Mouse (Mus musculus) cerebral cortex, adult 2 months (tissue): ENCODE measurements around the gene Tom1l2.

Source experiments
- WGBS: fragments of 180-500 bp; shearing (Covaris S2); methylation state at CpG from one replicate; pipeline ENCODE4 v1.1.7; 2018; 5-methylcytosine and 5-hydroxymethylcytosine counted together

Gene Tom1l2

DNA sequence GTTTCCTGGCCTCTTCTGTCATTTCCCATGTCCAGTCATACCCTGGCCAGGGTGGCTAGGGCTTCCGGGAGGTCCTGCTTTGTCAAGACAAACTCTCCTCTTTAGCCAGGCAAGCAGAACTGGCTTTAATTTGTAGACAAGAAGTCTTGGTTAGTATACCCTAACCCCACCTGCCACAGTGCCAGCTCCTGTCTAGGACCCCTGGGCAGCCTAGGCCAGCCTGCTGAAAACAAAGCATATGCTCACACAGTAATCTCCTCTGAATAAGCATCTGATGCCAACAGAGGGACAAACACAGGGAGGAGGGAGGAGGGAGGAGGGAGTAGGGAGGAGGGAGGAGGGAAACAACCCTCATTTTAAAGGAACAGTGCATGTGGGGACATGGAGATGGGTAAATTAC, 88.1 kb downstream of the Tom1l2 start:
- 66% methylated on average over 1 of the region's 1 CpGs for WGBS

- 72% methylated on average over 4 of the region's 4 CpGs for WGBS
Observed at GRCm38 (mm10) chr11:60262396-60262795, 90.3 kb downstream of the Tom1l2 start.

DNA sequence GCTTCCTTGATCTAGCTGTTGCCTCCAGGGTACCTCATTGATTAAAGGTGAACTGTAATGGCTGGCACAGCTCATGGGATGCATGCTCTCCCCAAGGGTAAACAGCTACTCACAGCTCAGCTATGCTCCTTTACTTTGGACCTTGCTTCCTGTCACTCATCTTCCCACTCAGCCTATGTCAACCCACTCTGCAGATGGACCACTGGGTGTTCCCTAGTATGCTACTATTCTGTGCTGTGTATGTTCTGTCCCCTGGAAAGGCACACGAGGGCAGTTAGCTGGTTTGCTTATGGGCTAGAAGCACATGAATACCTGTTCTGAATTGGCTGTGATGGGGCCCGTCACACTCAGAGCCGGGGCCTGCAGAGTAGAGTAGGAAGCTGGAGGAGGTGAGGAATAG, 92.0 kb downstream of the Tom1l2 start:
- WGBS: 60% methylated on average over 3 of the region's 3 CpGs

GRCm38 (mm10) chr11:60257696-60258095, 95.0 kb downstream of the Tom1l2 start:
- WGBS: 69% methylated on average over 2 of the region's 2 CpGs

DNA sequence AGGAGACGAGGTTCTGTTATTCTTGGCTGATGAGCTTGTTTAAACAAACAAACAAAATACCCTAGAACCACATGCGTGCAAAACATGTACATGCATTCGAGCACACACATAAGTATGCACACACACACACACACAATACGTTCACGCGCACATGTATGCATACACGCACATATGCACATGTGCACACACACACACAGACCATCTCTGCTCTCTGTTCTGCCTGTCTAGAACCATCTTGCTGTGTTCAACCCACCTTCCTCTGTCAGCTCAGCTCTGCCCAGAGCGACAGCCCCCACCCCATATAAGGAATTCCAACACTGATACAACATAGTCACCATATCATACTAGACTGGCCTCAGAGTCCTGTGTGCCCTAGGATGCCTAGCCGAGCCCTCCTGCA, 96.0 kb downstream of the Tom1l2 start:
- 58% methylated on average over 9 of the region's 9 CpGs for WGBS

DNA sequence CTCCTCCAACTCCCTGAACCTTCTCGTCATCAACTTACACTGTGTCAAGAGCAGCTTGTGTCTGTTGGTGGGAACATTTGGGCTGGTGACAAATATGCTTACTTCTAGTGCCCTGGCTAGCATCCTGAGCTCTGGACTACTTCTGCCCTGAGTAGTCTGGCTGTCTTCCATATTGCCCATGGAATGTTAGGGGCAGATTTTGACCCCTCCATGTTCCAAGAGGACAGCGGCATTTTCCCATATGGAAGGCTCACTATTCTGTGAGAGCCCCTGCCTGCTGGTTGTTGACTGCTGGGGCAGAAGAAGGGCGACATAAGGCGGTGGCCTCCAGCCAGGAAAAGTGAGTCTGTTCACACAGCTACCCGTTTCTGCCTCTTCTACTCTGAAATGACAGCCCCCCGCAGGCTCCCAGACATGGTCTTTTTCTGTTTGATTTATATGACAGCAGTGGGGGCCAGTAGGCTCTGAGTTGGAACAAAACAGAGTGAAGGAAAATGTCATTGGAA, 96.5 kb downstream of the Tom1l2 start:
- 14% methylated on average over 6 of the region's 6 CpGs for WGBS

DNA sequence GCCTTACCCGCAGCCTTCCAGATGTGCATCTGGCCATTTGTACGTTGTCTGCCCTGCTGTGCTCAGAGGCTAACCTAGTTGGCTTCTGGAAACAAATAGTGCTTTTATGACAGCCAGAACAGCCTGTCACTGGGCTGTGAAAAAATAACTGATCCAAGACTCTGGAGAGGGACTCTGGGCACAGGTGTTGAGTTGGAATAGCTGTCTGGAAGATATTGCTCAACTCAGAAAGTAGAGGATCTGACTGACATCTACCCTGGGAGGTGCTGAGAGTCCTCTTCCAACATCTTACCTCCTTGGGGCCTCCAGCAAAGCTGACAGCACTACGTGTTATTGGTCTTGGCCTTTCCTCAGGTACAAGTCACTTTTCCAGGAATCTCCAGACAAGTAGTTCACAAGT, 97.1 kb downstream of the Tom1l2 start:
- 73% methylated on average over 3 of the region's 3 CpGs for WGBS

DNA sequence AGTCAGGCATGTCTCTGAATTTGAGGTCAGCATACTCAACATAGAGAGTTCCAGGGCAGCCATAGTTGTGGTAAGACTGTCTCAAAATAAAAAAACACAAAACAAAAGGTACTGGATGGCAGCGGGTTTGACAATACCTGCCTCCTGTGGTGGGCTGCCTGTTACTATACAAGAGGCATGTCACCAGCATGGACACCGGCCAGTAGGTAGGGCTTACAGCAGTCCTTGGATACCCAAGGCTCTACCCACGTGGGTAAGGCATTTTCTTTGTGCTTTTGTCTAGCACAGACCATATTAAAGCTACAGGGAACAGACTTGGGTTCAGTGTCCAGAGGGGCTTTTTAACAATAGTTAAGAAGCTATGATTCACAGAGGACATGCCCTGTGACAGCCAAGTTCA, 97.5 kb downstream of the Tom1l2 start:
- 67% methylated on average over 3 of the region's 3 CpGs for WGBS

GRCm38 (mm10) chr11:60254308-60254707, 98.4 kb downstream of the Tom1l2 start:
- WGBS: 75% methylated on average over 5 of the region's 5 CpGs

GRCm38 (mm10) chr11:60253546-60253945, 99.2 kb downstream of the Tom1l2 start:
- 92% methylated on average over 2 of the region's 2 CpGs for WGBS

- 70% methylated on average over 6 of the region's 6 CpGs for WGBS
Observed at GRCm38 (mm10) chr11:60250971-60251643, 101.6 kb downstream of the Tom1l2 start.

GRCm38 (mm10) chr11:60249885-60250284, 102.8 kb downstream of the Tom1l2 start:
- WGBS: 85% methylated on average over 2 of the region's 2 CpGs

DNA sequence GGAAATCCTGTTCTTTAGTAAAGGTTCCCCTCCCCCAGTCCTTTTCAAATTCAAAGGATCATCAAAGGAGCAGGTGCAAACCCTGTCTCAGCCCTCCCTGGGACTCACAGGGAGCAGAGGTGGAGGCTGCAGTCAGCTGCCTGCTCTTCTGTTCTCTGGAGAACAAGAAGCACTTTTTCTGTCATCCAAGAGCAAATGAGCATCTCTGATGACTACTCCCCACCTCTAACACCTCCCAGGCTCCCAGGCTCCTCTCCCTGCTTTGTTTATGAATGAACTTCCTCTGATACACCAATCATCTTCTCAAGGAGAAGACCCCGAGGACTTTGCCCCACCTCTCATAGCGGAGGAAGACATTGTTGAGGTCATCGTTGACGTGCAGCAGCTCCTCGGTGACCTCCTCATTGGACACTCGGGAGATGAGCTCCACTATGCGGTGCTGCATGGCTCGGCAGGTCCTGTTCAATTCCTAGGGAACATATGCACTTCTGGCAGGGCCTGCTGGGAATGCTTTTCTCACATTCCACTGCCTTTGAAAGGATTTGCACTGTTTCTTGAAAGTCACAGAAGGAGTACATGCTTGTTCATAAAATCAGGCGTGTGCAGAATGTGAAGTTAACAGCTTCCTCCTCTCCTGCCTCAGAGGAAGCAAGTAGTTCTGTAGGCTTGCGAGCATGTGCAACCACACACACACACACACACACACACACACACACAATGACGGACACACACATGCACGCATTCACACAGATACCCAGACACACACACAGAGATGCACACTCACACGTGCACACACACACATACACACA, 103.9 kb downstream of the Tom1l2 start:
- WGBS: 34% methylated on average over 13 of the region's 13 CpGs

DNA sequence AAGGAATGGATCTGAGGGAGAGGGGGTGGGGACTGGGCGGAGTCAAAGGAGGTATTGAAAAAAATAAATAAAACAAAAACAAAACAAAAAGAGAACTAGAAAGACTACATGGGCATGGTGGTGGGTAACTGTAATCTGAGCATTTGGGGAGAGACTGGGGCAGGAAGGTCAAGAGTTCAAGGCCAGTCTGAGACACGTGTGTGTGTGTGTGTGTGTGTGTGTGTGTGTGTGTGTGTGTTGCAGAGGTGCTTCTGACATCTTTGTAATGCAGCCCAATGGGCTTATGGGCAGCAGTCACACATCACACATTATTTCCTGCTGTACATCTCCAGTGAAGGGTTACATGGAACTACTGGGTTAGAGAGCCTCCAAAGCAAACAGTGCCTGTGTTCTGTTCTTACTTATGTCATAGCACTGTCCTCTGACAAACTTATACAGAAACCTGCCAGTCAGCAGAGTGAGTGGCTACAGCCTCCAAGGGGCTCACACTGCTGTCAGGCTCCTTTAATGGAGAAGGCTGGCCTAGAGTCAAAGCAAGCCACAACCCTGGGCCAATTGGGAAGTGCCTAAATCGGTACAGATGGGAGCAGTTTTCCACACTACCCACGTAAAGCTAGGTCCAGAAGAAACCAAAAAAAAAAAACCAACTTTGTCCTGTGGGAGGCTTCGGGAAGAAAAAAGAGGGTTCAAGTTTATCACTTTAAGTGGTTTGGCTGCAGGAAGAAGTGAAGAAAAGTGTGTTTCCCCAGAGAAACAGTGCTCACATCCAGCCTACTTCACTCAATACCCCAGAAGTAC, 104.8 kb downstream of the Tom1l2 start:
- WGBS: 38% methylated on average over 5 of the region's 5 CpGs

DNA sequence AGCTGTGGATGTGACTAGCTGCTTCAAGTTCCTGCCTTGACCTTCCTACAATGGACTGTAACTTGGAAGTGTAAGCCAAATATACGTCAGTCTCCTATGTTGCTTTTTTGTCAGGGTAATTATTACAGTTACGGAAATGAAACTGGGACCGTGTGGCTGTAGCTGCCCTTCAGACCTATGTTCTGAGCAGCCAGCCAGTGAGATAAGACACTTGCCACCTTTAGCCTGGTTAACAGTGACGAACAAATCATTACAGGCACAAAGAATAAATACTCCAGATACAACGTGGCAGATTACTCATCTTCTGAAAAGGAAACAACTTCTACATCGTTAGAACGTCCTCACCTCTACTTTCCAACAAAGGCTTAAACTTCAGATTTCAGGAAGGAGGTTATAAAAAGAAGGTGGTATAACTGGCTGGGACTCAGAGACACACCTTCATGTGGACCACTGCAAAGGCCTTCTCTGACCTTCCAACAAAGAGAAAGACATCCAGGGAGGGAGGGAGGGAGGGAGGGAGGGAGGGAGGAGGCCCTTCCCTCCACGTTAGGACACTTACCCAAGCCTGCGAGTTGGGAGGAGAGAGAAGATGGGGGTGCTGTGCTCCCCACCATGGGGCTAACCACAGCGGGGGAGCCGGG, 108.1 kb downstream of the Tom1l2 start:
- 72% methylated on average over 11 of the region's 11 CpGs for WGBS

- 75% methylated on average over 4 of the region's 4 CpGs for WGBS
Observed at GRCm38 (mm10) chr11:60240509-60240908, 112.2 kb downstream of the Tom1l2 start.

DNA sequence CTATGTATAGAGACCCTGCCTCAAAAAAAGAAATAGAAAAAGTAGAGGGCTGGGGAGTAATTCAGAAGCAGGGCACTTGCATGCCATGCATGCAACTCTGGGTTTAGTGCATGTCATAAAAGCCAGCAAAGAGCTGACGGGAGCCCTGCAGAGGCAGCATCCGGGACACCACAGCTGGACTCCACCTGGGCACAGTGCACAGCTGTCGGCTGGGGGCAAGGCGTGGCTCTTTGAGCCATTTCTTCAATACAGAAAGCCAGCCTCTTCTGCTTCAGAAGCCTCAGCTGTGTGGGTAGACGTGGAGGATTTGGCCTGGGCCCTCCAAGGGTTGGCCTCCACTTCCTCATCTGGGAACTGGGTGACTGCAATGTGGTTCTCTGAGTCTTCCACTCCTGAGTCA, 117.4 kb downstream of the Tom1l2 start:
- WGBS: 87% methylated on average over 5 of the region's 5 CpGs

DNA sequence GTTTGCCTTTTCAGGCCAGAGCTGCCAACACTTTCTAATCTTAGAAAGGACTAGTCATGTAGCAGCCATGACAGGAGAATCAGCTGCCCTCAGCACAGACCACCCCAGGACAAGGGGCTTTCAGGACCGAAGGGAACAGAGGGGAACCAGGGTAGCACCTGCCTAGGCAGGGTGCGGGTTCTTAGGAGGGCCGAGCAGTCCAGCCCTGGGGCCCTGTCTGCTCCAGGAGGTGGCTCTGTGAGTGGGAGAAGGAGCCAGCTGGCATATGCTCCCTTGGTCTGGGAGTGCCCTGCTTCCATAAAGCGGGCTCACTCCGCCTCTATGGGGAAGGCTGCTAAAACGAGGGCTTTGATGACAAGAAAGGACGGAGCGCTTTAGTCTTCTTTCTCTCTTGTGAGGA, 119.5 kb downstream of the Tom1l2 start:
- WGBS: 48% methylated on average over 8 of the region's 8 CpGs

GRCm38 (mm10) chr11:60232441-60233058, 120.2 kb downstream of the Tom1l2 start:
- WGBS: 68% methylated on average over 14 of the region's 14 CpGs

DNA sequence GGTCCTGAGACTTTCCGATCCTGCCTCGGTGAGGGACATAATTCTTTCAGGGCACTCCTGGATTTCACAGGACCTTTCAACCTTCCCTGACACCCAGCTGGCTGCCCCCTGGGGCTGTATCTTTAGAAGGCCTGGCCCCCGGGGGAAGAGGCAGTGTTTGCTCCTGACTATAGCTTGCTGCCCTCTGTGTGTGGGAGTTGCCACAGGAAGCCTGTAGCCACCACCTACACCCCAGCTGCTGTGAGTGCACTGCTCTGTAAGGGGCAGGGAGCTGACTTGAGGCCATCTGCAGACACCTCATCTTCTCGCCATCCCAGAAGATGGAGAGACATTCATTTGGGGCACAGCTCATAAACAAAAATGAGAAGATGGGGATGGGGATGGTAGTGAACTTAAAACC, 120.8 kb downstream of the Tom1l2 start:
- 48% methylated on average over 4 of the region's 4 CpGs for WGBS

GRCm38 (mm10) chr11:60231326-60231725, 121.4 kb downstream of the Tom1l2 start:
- WGBS: 74% methylated on average over 3 of the region's 3 CpGs
